Mouse (Mus musculus) testis, adult 2 months (tissue): ENCODE data around the gene Olfr372.
"Not testable (repeated sequence)": the region's sequence is repeated elsewhere in the genome, so short reads cannot be mapped to it uniquely, and the experiment has no call there.

Experiments
- CTCF ChIP-seq: fragments of 200-500 bp; IDR thresholded peaks from 2 replicates; pipeline ENCODE4 v1.5.1; 2012; ENCODE audit warnings: low read depth, mild to moderate bottlenecking, inconsistent platforms, low read length, moderate library complexity; ENCODE audit not compliant: control insufficient read depth, insufficient read depth, insufficient replicate concordance
- POLR2A ChIP-seq: fragments of 200-500 bp; IDR thresholded peaks from 2 replicates; pipeline ENCODE4 v1.6.1; 2012; ENCODE audit warnings: low read depth, mild to moderate bottlenecking, inconsistent platforms, low read length, moderate library complexity; ENCODE audit not compliant: control insufficient read depth

DNA sequence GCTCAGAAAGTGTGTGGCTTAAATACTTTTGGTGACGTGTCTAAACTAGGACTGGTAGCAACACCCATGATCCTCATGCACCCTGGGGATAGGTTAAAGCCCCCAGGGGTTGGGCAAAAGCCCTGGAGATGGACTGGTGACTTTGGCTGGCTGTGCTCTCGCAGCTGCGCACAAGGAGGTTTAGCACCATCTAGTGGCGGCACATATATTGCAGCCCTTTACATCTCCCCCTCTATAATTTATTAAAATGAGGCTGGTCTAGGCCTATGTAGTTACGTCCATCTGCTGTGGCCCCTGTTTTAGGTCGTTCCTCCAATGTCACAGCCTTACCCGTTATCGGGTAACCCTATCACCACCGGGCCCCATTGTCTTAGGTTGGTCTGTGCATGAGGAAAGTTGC, 16.1 kb upstream of the Olfr372 start:
- not testable (repeated sequence) for TF ChIP-seq CTCF, POLR2A
